Mouse (Mus musculus) megakaryocyte, embryonic 14.5 days (primary cell): ENCODE measurements around the gene Myocos.
"Not testable (repeated sequence)": the region's sequence is repeated elsewhere in the genome, so short reads cannot be mapped to it uniquely, and the experiment has no call there.

Source experiments
- FLI1 ChIP-seq: IDR thresholded peaks from 2 replicates; pipeline ENCODE4 v1.6.1; 2012; ENCODE audit warnings: low read length, inconsistent platforms, mixed read lengths
- GATA1 ChIP-seq: IDR thresholded peaks from 3 replicates; pipeline ENCODE4 v1.6.1; 2012; ENCODE audit warnings: mixed read lengths, low read length, inconsistent platforms, borderline replicate concordance

DNA sequence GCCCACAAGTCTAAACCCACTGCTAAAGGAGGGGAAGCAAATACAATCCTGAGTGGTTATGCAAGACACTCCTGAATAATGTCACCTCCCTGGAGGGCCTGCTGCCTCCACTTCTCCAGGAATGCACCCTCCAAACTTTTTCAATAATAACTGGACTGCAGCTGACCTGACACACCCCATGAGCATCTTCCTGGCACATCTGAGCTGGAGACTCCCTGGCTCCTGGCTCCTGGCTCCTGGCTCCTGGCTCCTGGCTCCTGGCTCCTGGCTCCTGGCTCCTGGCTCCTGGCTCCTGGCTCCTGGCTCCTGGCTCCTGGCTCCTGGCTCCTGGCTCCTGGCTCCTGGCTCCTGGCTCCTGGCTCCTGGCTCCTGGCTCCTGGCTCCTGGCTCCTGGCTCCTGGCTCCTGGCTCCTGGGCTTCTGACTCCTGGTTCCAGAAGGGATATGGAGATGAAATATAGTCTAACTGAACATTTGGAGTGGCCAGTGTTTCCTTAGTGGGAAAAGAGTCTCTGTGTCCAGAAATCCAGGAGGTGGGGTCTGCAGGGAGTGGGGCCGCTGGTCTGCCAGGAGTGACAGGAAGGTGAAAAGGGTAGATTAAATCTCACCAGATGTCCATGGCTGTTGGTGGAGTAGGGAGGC is 22.6 kb downstream of the Myocos start:
- TF ChIP-seq GATA1, FLI1: not testable (repeated sequence)
